Mouse (Mus musculus): ENCODE data around the gene Izumo4. TPM values are rescaled to one million over a fixed set of nuclear protein-coding genes. Genes with fewer than 3 reads are reported as not detected.

Izumo4 gene
- polyA plus RNA-seq, 1 experiment from 2014 or later: 23.6 TPM

- H3K4me1 ChIP-seq (replicated peaks; ENCODE audit: control insufficient read depth, insufficient read depth, low read length): peaks cover 37% of the 10 kb centered on the region
- no peak overlapping the region for H3K27ac ChIP-seq (ENCODE audit: low read length)
- peak overlapping the region; percentile 51 for H3K9ac ChIP-seq (ENCODE audit: low read length)
- no peaks in the 10 kb centered on the region for H3K27me3 ChIP-seq (ENCODE audit: control insufficient read depth, insufficient read depth, low read depth, low read length)
- WGBS: 11% methylated on average over 10 of the region's 10 CpGs
- no peaks in the 10 kb centered on the region for H3K36me3 ChIP-seq (ENCODE audit: control insufficient read depth, insufficient read depth, low read length)
- H3K4me2 ChIP-seq (ENCODE audit: low read depth, low read length): peak overlapping the region; percentile 48
- peak overlapping the region; percentile 41 for H3K4me3 ChIP-seq (ENCODE audit: low read length)
- no peaks in the 10 kb centered on the region for H3K9me3 ChIP-seq (ENCODE audit: control insufficient read depth, low read length)
- ATAC-seq (ENCODE audit: low read depth): no peak
These were observed 42.8 kb upstream of the Izumo4 start for GRCm38 (mm10) chr10:80659213-80659612.

- ATAC-seq (ENCODE audit: low read depth): no peak
- H3K36me3 ChIP-seq (ENCODE audit: control insufficient read depth, insufficient read depth, low read length): peaks cover 1% of the 10 kb centered on the region; the same call in 1 of the 2 replicates
- no peak overlapping the region for H3K4me3 ChIP-seq (ENCODE audit: low read length)
- no peaks in the 10 kb centered on the region for H3K9me3 ChIP-seq (ENCODE audit: control insufficient read depth, low read length)
- H3K27ac ChIP-seq (ENCODE audit: low read length): no peak overlapping the region
- H3K4me1 ChIP-seq (replicated peaks; ENCODE audit: control insufficient read depth, insufficient read depth, low read length): peaks cover 40% of the 10 kb centered on the region
- WGBS: 31% methylated on average over 5 of the region's 5 CpGs
- H3K9ac ChIP-seq (ENCODE audit: low read length): no peak overlapping the region
- H3K27me3 ChIP-seq (ENCODE audit: control insufficient read depth, insufficient read depth, low read depth, low read length): no peaks in the 10 kb centered on the region
- H3K4me2 ChIP-seq (ENCODE audit: low read depth, low read length): no peak overlapping the region
These were observed 40.8 kb upstream of the Izumo4 start for GRCm38 (mm10) chr10:80661149-80661548.

GRCm38 (mm10) chr10:80663485-80664196 is 38.3 kb upstream of the Izumo4 start:
- H3K4me3 ChIP-seq (ENCODE audit: low read length): no peak overlapping the region
- no peak for ATAC-seq (ENCODE audit: low read depth)
- peak overlapping the region; percentile 92 for H3K27ac ChIP-seq (ENCODE audit: low read length)
- WGBS: 30% methylated on average over 5 of the region's 5 CpGs
- no peak overlapping the region for H3K9ac ChIP-seq (ENCODE audit: low read length)
- H3K9me3 ChIP-seq (ENCODE audit: control insufficient read depth, low read length): no peaks in the 10 kb centered on the region
- peaks cover 18% of the 10 kb centered on the region for H3K36me3 ChIP-seq (ENCODE audit: control insufficient read depth, insufficient read depth, low read length)
- no peaks in the 10 kb centered on the region for H3K27me3 ChIP-seq (ENCODE audit: control insufficient read depth, insufficient read depth, low read depth, low read length)
- no peak overlapping the region for H3K4me2 ChIP-seq (ENCODE audit: low read depth, low read length)
- H3K4me1 ChIP-seq (replicated peaks; ENCODE audit: control insufficient read depth, insufficient read depth, low read length): peaks cover 39% of the 10 kb centered on the region

- Histone ChIP-seq H3K9me3 (ENCODE audit: control insufficient read depth, low read length) (no peaks in the 10 kb centered on the region), H3K4me3 (ENCODE audit: low read length) (peak overlapping the region; percentile 22; the same call in 1 of the 2 replicates), H3K4me2 (ENCODE audit: low read depth, low read length) (peak overlapping the region; percentile 39), H3K36me3 (ENCODE audit: control insufficient read depth, insufficient read depth, low read length) (peaks cover 26% of the 10 kb centered on the region), H3K9ac (ENCODE audit: low read length) (peak overlapping the region; percentile 38), H3K27me3 (ENCODE audit: control insufficient read depth, insufficient read depth, low read depth, low read length) (no peaks in the 10 kb centered on the region), H3K4me1 (replicated peaks; ENCODE audit: control insufficient read depth, insufficient read depth, low read length) (peaks cover 37% of the 10 kb centered on the region), H3K27ac (ENCODE audit: low read length) (peak overlapping the region; percentile 92)
- WGBS: 10% methylated on average over 16 of the region's 16 CpGs
- ATAC-seq (ENCODE audit: low read depth): peak; percentile 83
These were observed 37.6 kb upstream of the Izumo4 start for GRCm38 (mm10) chr10:80664197-80665015.

GRCm38 (mm10) chr10:80665016-80665380 is 37.0 kb upstream of the Izumo4 start:
- WGBS: 7% methylated on average over 10 of the region's 10 CpGs
- H3K27ac ChIP-seq (ENCODE audit: low read length): peak overlapping the region; percentile 92
- peak overlapping the region; percentile 39 for H3K4me2 ChIP-seq (ENCODE audit: low read depth, low read length)
- peak overlapping the region; percentile 22; the same call in 1 of the 2 replicates for H3K4me3 ChIP-seq (ENCODE audit: low read length)
- peak; percentile 63 for ATAC-seq (ENCODE audit: low read depth)
- H3K9me3 ChIP-seq (ENCODE audit: control insufficient read depth, low read length): no peaks in the 10 kb centered on the region
- peaks cover 31% of the 10 kb centered on the region for H3K36me3 ChIP-seq (ENCODE audit: control insufficient read depth, insufficient read depth, low read length)
- peak overlapping the region; percentile 38 for H3K9ac ChIP-seq (ENCODE audit: low read length)
- H3K27me3 ChIP-seq (ENCODE audit: control insufficient read depth, insufficient read depth, low read depth, low read length): no peaks in the 10 kb centered on the region
- peaks cover 37% of the 10 kb centered on the region for H3K4me1 ChIP-seq (replicated peaks; ENCODE audit: control insufficient read depth, insufficient read depth, low read length)

- Histone ChIP-seq H3K4me2 (ENCODE audit: low read depth, low read length) (no peak overlapping the region), H3K9me3 (ENCODE audit: control insufficient read depth, low read length) (no peaks in the 10 kb centered on the region), H3K27me3 (ENCODE audit: control insufficient read depth, insufficient read depth, low read depth, low read length) (no peaks in the 10 kb centered on the region), H3K4me3 (ENCODE audit: low read length) (no peak overlapping the region), H3K4me1 (replicated peaks; ENCODE audit: control insufficient read depth, insufficient read depth, low read length) (peaks cover 37% of the 10 kb centered on the region), H3K36me3 (ENCODE audit: control insufficient read depth, insufficient read depth, low read length) (peaks cover 35% of the 10 kb centered on the region), H3K27ac (ENCODE audit: low read length) (peak overlapping the region; percentile 92), H3K9ac (ENCODE audit: low read length) (peak overlapping the region; percentile 38; the same call in 1 of the 2 replicates)
- ATAC-seq (ENCODE audit: low read depth): no peak
- WGBS: 42% methylated on average over 4 of the region's 4 CpGs
These were observed 36.5 kb upstream of the Izumo4 start for GRCm38 (mm10) chr10:80665459-80665858.

GRCm38 (mm10) chr10:80665981-80666733 is 35.8 kb upstream of the Izumo4 start:
- Histone ChIP-seq H3K4me2 (ENCODE audit: low read depth, low read length) (no peak overlapping the region), H3K9ac (ENCODE audit: low read length) (peak overlapping the region; percentile 34; the same call in 1 of the 2 replicates), H3K4me3 (ENCODE audit: low read length) (no peak overlapping the region), H3K27ac (ENCODE audit: low read length) (peak overlapping the region; percentile 92), H3K9me3 (ENCODE audit: control insufficient read depth, low read length) (no peaks in the 10 kb centered on the region), H3K27me3 (ENCODE audit: control insufficient read depth, insufficient read depth, low read depth, low read length) (no peaks in the 10 kb centered on the region), H3K4me1 (replicated peaks; ENCODE audit: control insufficient read depth, insufficient read depth, low read length) (peaks cover 35% of the 10 kb centered on the region), H3K36me3 (ENCODE audit: control insufficient read depth, insufficient read depth, low read length) (peaks cover 40% of the 10 kb centered on the region)
- no peak for ATAC-seq (ENCODE audit: low read depth)
- WGBS: 71% methylated on average over 10 of the region's 10 CpGs

GRCm38 (mm10) chr10:80666837-80667412 is 35.1 kb upstream of the Izumo4 start:
- no peak overlapping the region for H3K4me2 ChIP-seq (ENCODE audit: low read depth, low read length)
- no peak overlapping the region for H3K27ac ChIP-seq (ENCODE audit: low read length)
- H3K27me3 ChIP-seq (ENCODE audit: control insufficient read depth, insufficient read depth, low read depth, low read length): no peaks in the 10 kb centered on the region
- peaks cover 46% of the 10 kb centered on the region for H3K36me3 ChIP-seq (ENCODE audit: control insufficient read depth, insufficient read depth, low read length)
- no peak overlapping the region for H3K4me3 ChIP-seq (ENCODE audit: low read length)
- H3K4me1 ChIP-seq (replicated peaks; ENCODE audit: control insufficient read depth, insufficient read depth, low read length): peaks cover 32% of the 10 kb centered on the region
- H3K9ac ChIP-seq (ENCODE audit: low read length): no peak overlapping the region
- no peaks in the 10 kb centered on the region for H3K9me3 ChIP-seq (ENCODE audit: control insufficient read depth, low read length)
- no peak for ATAC-seq (ENCODE audit: low read depth)
- 62% methylated on average over 19 of the region's 19 CpGs for WGBS

All from lung, embryonic 16.5 days (tissue).